Mouse (Mus musculus) kidney, postnatal 0 days (tissue): ENCODE results near the gene Gm36079. TPM values are rescaled to one million over a fixed set of nuclear protein-coding genes. Genes with fewer than 3 reads are reported as not detected.
A peak's percentile ranks its signal among the peaks of the same experiment; 100 is the strongest.
"Not testable (repeated sequence)": the region's sequence is repeated elsewhere in the genome, so short reads cannot be mapped to it uniquely, and the experiment has no call there.

ENCODE experiments used
- ATAC-seq: fragments of 200-750 bp; cut with Nextera tagmentation; replicated peaks from 2 replicates; pipeline ENCODE4 v1.8.0; 2017; ENCODE audit warnings: low read depth, moderate number of reproducible peaks, moderate TSS enrichment, moderate library complexity; ENCODE audit not compliant: low FRiP score
- DNase-seq: peaks from one replicate; pipeline ENCODE4 v3.0.0-alpha.2; 2016; ENCODE audit warnings: low spot score
- H3K27ac ChIP-seq: fragments of 300-500 bp; sonication (generic); 2 replicates; pipeline ENCODE4 v1.5.1; 2014; ENCODE audit warnings: mild to moderate bottlenecking
- H3K27me3 ChIP-seq: fragments of 300-500 bp; sonication (generic); 2 replicates; pipeline ENCODE4 v1.6.1; 2014; ENCODE audit warnings: low read length, mixed read lengths; ENCODE audit not compliant: insufficient read depth
- H3K36me3 ChIP-seq: fragments of 300-500 bp; sonication (generic); 2 replicates; pipeline ENCODE4 v1.6.1; 2014; ENCODE audit warnings: low read length, mixed read lengths; ENCODE audit not compliant: insufficient read depth
- H3K4me1 ChIP-seq: fragments of 300-500 bp; sonication (generic); replicated peaks from 2 replicates; pipeline ENCODE4 v1.6.1; 2014; ENCODE audit warnings: antibody characterized with exemption, low read length, mixed read lengths; ENCODE audit not compliant: insufficient read depth
- H3K4me2 ChIP-seq: fragments of 300-500 bp; sonication (generic); 2 replicates; pipeline ENCODE4 v1.6.1; 2014; ENCODE audit warnings: mild to moderate bottlenecking, low read length, moderate library complexity, mixed read lengths
- H3K4me3 ChIP-seq: fragments of 300-500 bp; sonication (generic); replicated peaks from 2 replicates; pipeline ENCODE4 v1.5.1; 2014; ENCODE audit warnings: low read depth, low read length
- H3K9ac ChIP-seq: fragments of 300-500 bp; sonication (generic); 2 replicates; pipeline ENCODE4 v1.6.1; 2014; ENCODE audit warnings: low read depth, low read length
- H3K9me3 ChIP-seq: fragments of 300-500 bp; sonication (generic); replicated peaks from 2 replicates; pipeline ENCODE4 v1.6.1; 2016; ENCODE audit warnings: low read length, inconsistent platforms, mixed read lengths
- WGBS: fragments of 180-500 bp; shearing (Covaris S2); extraction: QIAGEN DNeasy Blood & Tissue Kit; methylation state at CpG from one replicate; pipeline ENCODE4 v1.1.7; 2014; 5-methylcytosine and 5-hydroxymethylcytosine counted together
- polyA plus RNA-seq: library from polyadenylated mRNA; unstranded; fragments of >200 nt; fragmentation: Nextera tagmentation; extraction: Ambion mirVana; gene quantifications from 2 replicates; pipeline ENCODE4 v1.2.1, GENCODE M21; 2015

The Gm36079 gene
- not detected in 2 replicates for polyA plus RNA-seq

DNA sequence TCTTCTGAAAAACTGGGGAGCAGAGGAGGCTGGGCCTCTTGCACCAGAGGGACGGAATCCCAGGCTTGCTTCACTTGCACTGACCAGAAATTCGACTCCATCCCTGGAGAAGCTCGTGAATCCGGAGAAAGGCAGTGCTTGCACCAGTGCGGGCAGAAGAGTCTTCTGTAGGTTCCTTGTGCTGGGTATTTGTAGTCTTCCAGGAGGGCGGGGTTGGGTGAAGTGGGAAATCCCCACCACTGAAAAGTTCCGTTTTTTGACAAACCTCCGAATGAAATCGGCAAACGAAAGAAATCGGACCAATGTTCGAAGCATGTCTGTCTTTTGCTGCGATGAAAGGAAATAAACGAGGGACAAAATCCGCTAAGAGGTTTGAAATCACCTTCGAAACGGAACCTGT is at the start of gene Gm36079:
TSS of gene Gm36079 (minus strand) at position 101 of the 400 bp plus-strand sequence.
- not testable (repeated sequence) for H3K9me3 ChIP-seq, ATAC-seq, H3K36me3 ChIP-seq, H3K4me1 ChIP-seq, H3K4me3 ChIP-seq, H3K4me2 ChIP-seq, DNase-seq, H3K9ac ChIP-seq, H3K27me3 ChIP-seq, H3K27ac ChIP-seq
- WGBS, result no CpG with 5 or more reads among the region's 17 CpGs

DNA sequence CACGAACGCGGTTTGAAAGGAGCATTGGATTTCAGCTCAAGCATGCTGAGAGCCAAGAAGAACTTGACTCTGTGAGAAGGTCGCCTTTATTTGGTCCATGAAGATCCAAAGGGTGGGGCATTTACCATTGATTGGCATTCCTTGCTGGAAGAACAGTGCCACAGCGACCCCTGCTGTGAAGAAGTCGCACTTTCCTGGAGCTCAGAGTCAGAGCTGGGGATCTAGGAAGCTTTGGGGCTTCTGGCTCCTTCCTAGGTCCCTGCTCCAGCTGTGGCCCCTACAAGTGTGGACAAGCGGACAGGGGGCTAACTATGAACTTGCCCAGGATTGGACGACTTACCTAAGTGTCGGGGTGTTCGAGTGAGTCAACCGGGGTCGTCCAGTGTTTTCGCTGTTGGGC is 44.1 kb upstream of the Gm36079 start:
- ATAC-seq, H3K4me2 ChIP-seq, H3K9ac ChIP-seq, DNase-seq, H3K4me3 ChIP-seq, H3K36me3 ChIP-seq, H3K4me1 ChIP-seq, H3K27me3 ChIP-seq, H3K9me3 ChIP-seq, H3K27ac ChIP-seq: not testable (repeated sequence)
- WGBS, result no CpG with 5 or more reads among the region's 13 CpGs

DNA sequence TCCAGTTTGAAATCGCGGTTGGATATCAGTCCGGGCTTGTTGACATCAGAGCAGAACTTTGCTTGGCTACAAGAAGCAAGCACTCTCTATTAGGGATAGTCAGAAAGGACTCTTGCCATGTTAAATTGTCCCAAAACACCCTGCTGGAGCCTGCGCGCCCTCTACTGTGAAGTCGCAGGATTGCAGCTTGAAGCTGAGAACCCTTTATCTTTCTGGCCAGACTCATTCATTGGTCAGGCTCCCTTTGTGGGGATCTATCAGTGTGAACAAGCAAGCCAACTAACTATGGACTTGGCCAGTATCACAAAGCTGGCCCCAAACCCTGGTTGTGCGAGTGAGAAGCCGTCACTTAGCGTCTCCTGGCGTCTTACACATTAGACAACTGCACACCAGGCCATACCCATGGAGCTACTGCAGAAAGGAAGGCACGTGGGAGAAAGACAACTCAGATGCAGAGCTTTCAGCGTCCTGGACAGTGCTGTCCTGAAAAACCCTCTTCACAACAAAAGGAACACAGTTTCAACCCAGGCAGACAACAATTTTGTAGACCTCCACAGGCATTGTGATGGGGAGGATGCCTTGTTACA is 43.3 kb upstream of the Gm36079 start:
- not testable (repeated sequence) for H3K27ac ChIP-seq, H3K9me3 ChIP-seq, ATAC-seq, H3K4me2 ChIP-seq, DNase-seq, H3K27me3 ChIP-seq, H3K4me3 ChIP-seq, H3K36me3 ChIP-seq, H3K4me1 ChIP-seq, H3K9ac ChIP-seq
- no CpG with 5 or more reads among the region's 12 CpGs for WGBS

DNA sequence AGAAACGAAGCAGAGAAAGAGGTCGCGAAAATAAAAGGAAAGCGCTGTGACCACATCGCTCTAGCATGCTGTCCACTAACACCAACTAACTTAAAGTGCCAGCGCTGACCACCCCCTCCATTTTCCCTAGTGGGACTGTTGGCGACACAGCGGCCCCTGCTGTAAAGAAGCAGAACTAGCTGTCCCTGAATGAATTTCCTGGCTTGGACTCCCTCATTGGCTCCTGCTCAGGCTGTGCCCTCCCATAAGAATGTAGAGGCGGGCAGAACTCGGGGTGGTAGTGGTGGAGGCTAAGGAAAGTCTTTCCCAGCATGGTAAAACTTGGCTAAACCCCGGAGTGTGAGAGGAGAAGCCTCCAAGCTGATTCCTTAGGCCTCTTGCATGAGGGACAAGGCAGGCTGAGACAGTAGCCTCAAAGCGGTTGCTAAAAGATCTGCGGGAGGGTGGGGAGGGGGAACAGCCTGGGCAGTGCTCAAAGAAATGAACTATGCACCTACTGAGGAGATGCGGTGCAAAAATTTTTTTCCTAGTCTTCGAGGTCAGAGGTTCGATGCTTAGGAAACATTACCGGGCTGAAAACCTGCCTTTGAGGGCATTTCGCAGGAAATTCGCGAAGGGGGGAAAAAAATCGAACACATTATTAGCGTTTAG is 36.8 kb upstream of the Gm36079 start:
- H3K36me3 ChIP-seq, H3K4me3 ChIP-seq, H3K4me2 ChIP-seq, H3K4me1 ChIP-seq, H3K9ac ChIP-seq, H3K9me3 ChIP-seq, H3K27me3 ChIP-seq, H3K27ac ChIP-seq, DNase-seq: not testable (repeated sequence)
- WGBS, result no CpG with 5 or more reads among the region's 22 CpGs
- ATAC-seq, result peak; percentile 82

DNA sequence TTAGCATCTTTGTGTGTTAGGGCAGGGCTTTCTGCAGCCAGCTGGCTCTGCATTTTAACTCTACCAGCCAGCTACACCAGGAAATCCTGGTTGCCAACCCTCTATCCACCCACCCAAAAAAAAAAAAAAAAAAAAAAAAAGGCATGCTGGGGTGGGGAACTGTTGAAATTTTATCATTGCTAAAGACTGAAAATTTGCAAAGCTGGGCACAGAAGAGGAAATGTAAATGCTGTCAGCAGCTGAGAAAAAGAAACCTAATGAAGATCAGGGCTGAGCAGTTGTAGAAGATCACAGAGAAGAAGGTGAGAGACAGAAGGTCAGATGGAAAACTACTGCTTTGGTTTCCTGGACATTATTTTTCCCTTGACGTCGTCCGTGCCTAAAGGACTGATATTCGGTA is 36.1 kb upstream of the Gm36079 start:
- no CpG with 5 or more reads among the region's 4 CpGs for WGBS
- not testable (repeated sequence) for H3K4me1 ChIP-seq, H3K9ac ChIP-seq, H3K4me2 ChIP-seq, DNase-seq, H3K4me3 ChIP-seq, H3K27ac ChIP-seq, H3K36me3 ChIP-seq, H3K27me3 ChIP-seq, H3K9me3 ChIP-seq, ATAC-seq

DNA sequence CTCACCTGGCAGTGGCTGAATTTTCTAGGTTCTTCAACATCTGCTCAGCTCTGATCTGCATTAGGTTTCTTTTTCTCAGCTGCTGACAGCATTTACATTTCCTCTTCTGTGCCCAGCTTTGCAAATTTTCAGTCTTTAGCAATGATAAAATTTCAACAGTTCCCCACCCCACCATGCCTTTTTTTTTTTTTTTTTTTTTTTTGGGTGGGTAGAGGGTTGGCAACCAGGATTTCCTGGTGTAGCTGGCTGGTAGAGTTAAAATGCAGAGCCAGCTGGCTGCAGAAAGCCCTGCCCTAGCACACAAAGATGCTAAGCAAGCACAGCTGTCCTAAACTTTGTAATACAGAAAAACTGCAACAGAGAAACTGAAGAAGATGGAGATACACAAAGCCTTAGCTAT is 25.3 kb upstream of the Gm36079 start, which contains the start of gene Gm21188:
TSS of gene Gm21188 (minus strand) at position 110 of the 400 bp plus-strand sequence.
- not testable (repeated sequence) for H3K9me3 ChIP-seq, H3K27ac ChIP-seq, H3K4me3 ChIP-seq, H3K9ac ChIP-seq, ATAC-seq, DNase-seq, H3K27me3 ChIP-seq, H3K36me3 ChIP-seq, H3K4me1 ChIP-seq, H3K4me2 ChIP-seq

DNA sequence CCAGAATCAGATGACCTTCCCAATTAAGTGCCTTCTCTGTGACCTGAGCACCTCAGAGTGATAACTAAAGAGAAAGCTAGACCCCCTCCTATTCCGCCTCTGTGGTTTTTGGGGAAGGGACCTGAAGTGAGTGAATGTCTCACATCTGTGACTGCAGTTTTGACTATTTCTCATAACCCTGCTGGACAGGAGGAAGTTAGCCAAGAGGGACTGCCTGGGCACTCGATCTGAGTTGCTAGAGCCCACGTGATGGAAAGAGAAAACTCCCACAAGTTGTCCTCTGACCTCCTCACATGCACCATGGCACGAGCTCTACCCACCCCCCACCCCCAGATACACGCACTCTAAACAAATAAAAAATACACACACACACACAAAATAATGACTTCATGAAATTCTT is 21.8 kb upstream of the Gm36079 start:
- H3K4me1 ChIP-seq, H3K27me3 ChIP-seq, ATAC-seq, H3K4me3 ChIP-seq, DNase-seq, H3K27ac ChIP-seq, H3K9ac ChIP-seq, H3K9me3 ChIP-seq, H3K4me2 ChIP-seq, H3K36me3 ChIP-seq: not testable (repeated sequence)
- WGBS, result no CpG with 5 or more reads among the region's 5 CpGs

DNA sequence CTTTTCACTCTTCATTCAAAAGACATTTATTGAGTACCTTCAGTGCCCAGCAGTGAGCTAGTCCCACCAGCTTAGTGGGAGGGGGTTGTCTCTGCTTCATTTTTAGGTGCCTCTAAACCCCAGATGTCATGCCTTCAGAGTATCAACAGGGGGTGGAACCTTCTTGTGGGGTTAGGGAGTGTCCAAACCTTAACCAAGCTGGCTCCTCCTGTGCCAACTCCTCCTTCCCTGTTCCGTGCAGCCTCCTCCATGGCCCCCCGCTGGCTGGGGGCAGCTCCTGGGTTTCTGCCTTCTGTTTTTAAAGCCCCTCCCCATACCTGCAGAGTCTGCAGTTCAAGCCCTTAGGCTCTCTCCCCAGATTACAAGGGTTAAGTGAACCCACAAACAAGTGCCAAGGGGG is 21.4 kb upstream of the Gm36079 start:
- H3K4me1 ChIP-seq, H3K36me3 ChIP-seq, H3K9me3 ChIP-seq, DNase-seq, H3K4me3 ChIP-seq, H3K4me2 ChIP-seq, H3K9ac ChIP-seq, H3K27me3 ChIP-seq, H3K27ac ChIP-seq: not testable (repeated sequence)
- ATAC-seq, result 0 out of 2 replicates have a peak, but pooled peaks have one; percentile 40
- no CpG with 5 or more reads among the region's 2 CpGs for WGBS

DNA sequence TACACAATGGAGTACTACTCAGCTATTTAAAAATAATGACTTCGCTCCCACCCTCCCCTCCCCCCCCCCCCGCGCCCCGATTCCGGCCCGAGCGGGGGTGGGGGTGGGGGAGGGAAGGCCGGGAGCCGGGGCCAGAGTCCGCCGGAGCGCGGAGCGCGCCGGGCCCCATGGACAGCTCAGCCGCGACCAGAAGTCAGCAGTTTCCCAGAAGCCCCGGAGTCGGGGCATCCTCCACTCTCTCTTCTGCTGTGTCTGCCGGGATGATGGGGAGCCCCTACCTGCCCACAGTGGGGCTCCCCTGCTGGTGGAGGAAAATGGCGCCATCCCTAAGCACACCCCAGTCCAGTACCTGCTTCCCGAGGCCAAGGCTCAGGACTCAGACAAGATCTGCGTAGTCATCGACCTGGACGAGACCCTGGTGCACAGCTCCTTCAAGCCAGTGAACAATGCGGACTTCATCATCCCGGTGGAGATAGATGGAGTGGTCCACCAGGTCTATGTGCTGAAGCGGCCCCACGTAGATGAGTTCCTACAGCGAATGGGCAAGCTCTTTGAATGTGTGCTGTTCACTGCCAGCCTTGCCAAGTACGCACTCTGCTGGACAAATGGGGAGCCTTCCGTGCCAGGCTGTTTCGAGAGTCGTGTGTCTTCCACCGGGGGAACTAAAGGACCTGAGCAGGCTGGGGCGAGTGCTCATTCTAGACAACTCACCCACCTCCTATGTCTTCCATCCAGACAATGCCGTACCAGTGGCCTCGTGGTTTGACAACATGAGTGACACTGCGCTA is 19.8 kb upstream of the Gm36079 start:
- H3K4me1 ChIP-seq, H3K27me3 ChIP-seq, ATAC-seq, H3K9me3 ChIP-seq, H3K4me3 ChIP-seq, H3K4me2 ChIP-seq, H3K27ac ChIP-seq, H3K36me3 ChIP-seq, H3K9ac ChIP-seq, DNase-seq: not testable (repeated sequence)
- 3% methylated on average over 16 of the region's 40 CpGs for WGBS
